Mouse (Mus musculus) lung, postnatal 25 days (tissue): Measurements from ENCODE around the gene Gabrr3.

ENCODE experiments used
- DNase-seq: peaks from one replicate; pipeline ENCODE4 v3.0.0; 2022; ENCODE audit warnings: low spot score

Gene Gabrr3

GRCm38 (mm10) chr16:59407032-59407431 is at the start of gene Gabrr3:
TSS of gene Gabrr3 (plus strand) at chr16:59407332.
- DNase-seq = no peak

GRCm38 (mm10) chr16:59363893-59364292 is 43.2 kb upstream of the Gabrr3 start, which contains the start of gene Olfr209:
TSS of gene Olfr209 (minus strand) at chr16:59363993.
- no peak for DNase-seq

- no peak for DNase-seq
These were observed 13.8 kb upstream of the Gabrr3 start for GRCm38 (mm10) chr16:59393300-59393699.

GRCm38 (mm10) chr16:59401102-59401501 is 6.0 kb upstream of the Gabrr3 start:
- no peak for DNase-seq

- DNase-seq = no peak
These were observed 5.1 kb upstream of the Gabrr3 start for GRCm38 (mm10) chr16:59401985-59402384.

GRCm38 (mm10) chr16:59403684-59404083 is 3.4 kb upstream of the Gabrr3 start:
- no peak for DNase-seq

GRCm38 (mm10) chr16:59404798-59405197 is 2.3 kb upstream of the Gabrr3 start:
- no peak for DNase-seq

- DNase-seq = no peak
These were observed 2.2 kb downstream of the Gabrr3 start for GRCm38 (mm10) chr16:59409341-59409748.

GRCm38 (mm10) chr16:59409800-59410199 is 2.7 kb downstream of the Gabrr3 start:
- no peak for DNase-seq

GRCm38 (mm10) chr16:59413475-59413874 is 6.3 kb downstream of the Gabrr3 start:
- no peak for DNase-seq

- DNase-seq = no peak
These were observed 13.2 kb downstream of the Gabrr3 start for GRCm38 (mm10) chr16:59420237-59420866.

- peak; percentile 59 for DNase-seq
These were observed 13.7 kb downstream of the Gabrr3 start for GRCm38 (mm10) chr16:59420867-59421251.

- DNase-seq = no peak
These were observed 14.6 kb downstream of the Gabrr3 start for GRCm38 (mm10) chr16:59421571-59422345.

GRCm38 (mm10) chr16:59427960-59428359 is 20.8 kb downstream of the Gabrr3 start:
- DNase-seq = no peak

- DNase-seq = no peak
These were observed 26.0 kb downstream of the Gabrr3 start for GRCm38 (mm10) chr16:59433181-59433580.

- no peak for DNase-seq
These were observed 37.9 kb downstream of the Gabrr3 start for GRCm38 (mm10) chr16:59444880-59445559.

- DNase-seq = no peak
These were observed 41.0 kb downstream of the Gabrr3 start for GRCm38 (mm10) chr16:59448181-59448580.

- DNase-seq = no peak
These were observed 42.0 kb downstream of the Gabrr3 start for GRCm38 (mm10) chr16:59449092-59449491.

- no peak for DNase-seq
These were observed 44.7 kb downstream of the Gabrr3 start for GRCm38 (mm10) chr16:59451813-59452212.

GRCm38 (mm10) chr16:59459259-59459861 is 52.2 kb downstream of the Gabrr3 start:
- peak; percentile 40 for DNase-seq

- DNase-seq = no peak
These were observed 56.4 kb downstream of the Gabrr3 start for GRCm38 (mm10) chr16:59463567-59463966.

- no peak for DNase-seq
These were observed 56.8 kb downstream of the Gabrr3 start for GRCm38 (mm10) chr16:59463973-59464372.
